Mouse (Mus musculus) pancreas, adult 10 weeks (tissue): ENCODE measurements around the gene Cars2. TPM values are rescaled to one million over a fixed set of nuclear protein-coding genes. Genes with fewer than 3 reads are reported as not detected.

ENCODE experiments used
- polyA plus RNA-seq: library from polyadenylated mRNA; stranded (reverse); fragments of 350-450 nt; fragmentation: Illumina TruSeq; extraction: RNeasy Lipid Tissue Mini Kit (QIAGEN cat#74804); gene quantifications from one replicate; pipeline ENCODE4 v1.2.3, GENCODE M21; 2015; ENCODE audit warnings: low read depth, low replicate concordance; ENCODE audit not compliant: insufficient read depth

The Cars2 gene
- 11.2 TPM for polyA plus RNA-seq

GRCm38 (mm10) chr8:11550281-11550948 is at the start of gene Cars2:
Cars2 (minus strand) TSS chr8:11550783.

GRCm38 (mm10) chr8:11554799-11555719 is 4.5 kb upstream of the Cars2 start, which contains the start of gene Ing1:
Ing1 (plus strand) TSS chr8:11555571.

GRCm38 (mm10) chr8:11497017-11497990 is 53.3 kb downstream of the Cars2 start, which contains the start of gene Naxd:
Naxd (plus strand) TSS chr8:11497506.

GRCm38 (mm10) chr8:11477811-11478761 is 72.5 kb downstream of the Cars2 start, which contains the start of gene Rab20:
Rab20 (minus strand) TSS chr8:11478710.

Other genes starting within 250 kb of the Cars2 start
- gene Col4a2, start 238.0 kb downstream of the Cars2 start, polyA plus RNA-seq = 51.3 TPM
- gene Col4a1, start 238.0 kb downstream of the Cars2 start, polyA plus RNA-seq = 91.7 TPM
- 2.0 TPM for gene Rab20, start 72.1 kb downstream of the Cars2 start, polyA plus RNA-seq
- 32.7 TPM for gene Naxd, start 53.3 kb downstream of the Cars2 start, polyA plus RNA-seq
- gene Ing1, start 4.8 kb upstream of the Cars2 start, polyA plus RNA-seq = 7.6 TPM
- gene Ankrd10, start 85.0 kb upstream of the Cars2 start, polyA plus RNA-seq = 11.0 TPM
- not detected for gene 1700016D06Rik, start 150.3 kb upstream of the Cars2 start, polyA plus RNA-seq
- 11.4 TPM for gene Arhgef7, start 176.9 kb upstream of the Cars2 start, polyA plus RNA-seq